Mouse (Mus musculus): Measurements from ENCODE around the gene Grhpr.
"Not testable (repeated sequence)": the region's sequence is repeated elsewhere in the genome, so short reads cannot be mapped to it uniquely, and the experiment has no call there.

DNA sequence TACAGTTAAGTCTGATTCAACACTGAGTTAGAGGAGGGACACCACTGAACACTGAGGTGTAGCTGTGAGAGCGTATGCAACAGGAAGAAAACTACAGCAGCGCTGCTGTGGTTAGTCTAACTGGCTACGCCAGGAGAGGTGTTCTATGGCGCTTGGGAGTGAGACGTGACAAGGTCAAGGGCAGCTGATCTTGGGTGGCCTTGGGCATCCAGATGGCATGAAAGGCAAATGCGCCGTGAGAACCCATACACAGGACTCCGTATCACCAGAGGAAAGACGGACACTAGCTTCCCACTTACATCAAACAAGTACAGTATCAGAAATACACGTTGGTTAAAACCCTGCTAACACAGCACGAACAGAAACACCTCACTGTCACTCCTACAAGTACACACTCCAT, 11.1 kb downstream of the Grhpr start:
- not testable (repeated sequence) for TF ChIP-seq POLR2A (IDR thresholded peaks at IDR 0.05; ENCODE audit: borderline replicate concordance, low read depth, low read length); CTCF (IDR thresholded peaks at IDR 0.05; ENCODE audit: low read depth, low read length)

Data from bone marrow macrophage, adult 2 months (primary cell).